Mouse (Mus musculus) hematopoietic stem cell, adult 5-6 weeks (primary cell): ENCODE measurements around the gene Gm10570. TPM values are rescaled to one million over a fixed set of nuclear protein-coding genes. Genes with fewer than 3 reads are reported as not detected.

Source experiments
- ATAC-seq, 2 experiments: fragments of 125-278 bp in 1 of 2; replicated peaks in 1 of 2; 2 replicates each; pipeline ENCODE4 v1.8.0; 2016 to 2017; ENCODE audit warnings: inconsistent platforms in 2 of 2, mild to moderate bottlenecking in 2 of 2, moderate number of reproducible peaks in 2 of 2, low read depth in 1 of 2, moderate TSS enrichment in 1 of 2; ENCODE audit not compliant: low FRiP score in 2 of 2, poor library complexity in 2 of 2, severe bottlenecking in 2 of 2, insufficient read depth in 1 of 2, low TSS enrichment in 1 of 2
- total RNA-seq: library from RNA; stranded (forward); fragments of 172-1452, 232-1000 nt; gene quantifications from 2 replicates; pipeline ENCODE4 v1.2.3, GENCODE M21; 2017

Gene Gm10570
- total RNA-seq, 1 experiment from 2014 or later: not detected

- no peak for ATAC-seq
These were observed 29.4 kb downstream of the Gm10570 start, which contains the start of gene Serinc2 for GRCm38 (mm10) chr4:130279105-130279504. Serinc2 (minus strand) TSS chr4:130279205.

- 0 out of 4 replicates have a peak, but pooled peaks of 1 of the 2 experiments have one; percentile 11 for ATAC-seq
These were observed 31.8 kb downstream of the Gm10570 start for GRCm38 (mm10) chr4:130276573-130277176.

- ATAC-seq: no peak
These were observed 32.7 kb downstream of the Gm10570 start for GRCm38 (mm10) chr4:130275823-130276105.

GRCm38 (mm10) chr4:130275016-130275822, 33.3 kb downstream of the Gm10570 start:
- no peak for ATAC-seq

GRCm38 (mm10) chr4:130274346-130275015, 34.0 kb downstream of the Gm10570 start:
- ATAC-seq: no peak

GRCm38 (mm10) chr4:130273698-130274345, 34.7 kb downstream of the Gm10570 start:
- ATAC-seq: no peak

- no peak for ATAC-seq
These were observed 37.7 kb downstream of the Gm10570 start for GRCm38 (mm10) chr4:130270611-130271347.

- ATAC-seq: no peak
These were observed 38.4 kb downstream of the Gm10570 start for GRCm38 (mm10) chr4:130270089-130270488.

GRCm38 (mm10) chr4:130268736-130269135, 39.7 kb downstream of the Gm10570 start:
- ATAC-seq: no peak

- no peak for ATAC-seq
These were observed 41.4 kb downstream of the Gm10570 start for GRCm38 (mm10) chr4:130267069-130267468.

- no peak for ATAC-seq
These were observed 41.9 kb downstream of the Gm10570 start for GRCm38 (mm10) chr4:130266601-130267000.

GRCm38 (mm10) chr4:130264698-130265349, 43.6 kb downstream of the Gm10570 start:
- ATAC-seq: peak; percentile 73 to 85

GRCm38 (mm10) chr4:130264131-130264530, 44.3 kb downstream of the Gm10570 start:
- ATAC-seq: no peak

GRCm38 (mm10) chr4:130260406-130260805, 48.1 kb downstream of the Gm10570 start:
- ATAC-seq: no peak
